Mouse (Mus musculus) heart, embryonic 16.5 days (tissue): ENCODE measurements around the gene Lmna. TPM values are rescaled to one million over a fixed set of nuclear protein-coding genes. Genes with fewer than 3 reads are reported as not detected.

Source experiments
- ATAC-seq: fragments of 200-750 bp; cut with Nextera tagmentation; replicated peaks from 2 replicates; pipeline ENCODE4 v1.8.0; 2017; ENCODE audit warnings: moderate number of reproducible peaks; ENCODE audit not compliant: insufficient read depth, low FRiP score; ENCODE audit errors: extremely low read depth
- H3K27ac ChIP-seq: fragments of 300-500 bp; sonication (generic); 2 replicates; pipeline ENCODE4 v1.5.1; 2014; ENCODE audit warnings: mild to moderate bottlenecking, low read length, control low read depth, moderate library complexity
- H3K27me3 ChIP-seq: fragments of 300-500 bp; sonication (generic); 2 replicates; pipeline ENCODE4 v1.6.1; 2014; ENCODE audit warnings: low read length, mixed read lengths; ENCODE audit not compliant: control insufficient read depth, insufficient read depth
- H3K36me3 ChIP-seq: fragments of 300-500 bp; sonication (generic); 2 replicates; pipeline ENCODE4 v1.6.1; 2014; ENCODE audit not compliant: control insufficient read depth, insufficient read depth
- H3K4me1 ChIP-seq: fragments of 300-500 bp; sonication (generic); 2 replicates; pipeline ENCODE4 v1.6.1; 2014; ENCODE audit warnings: low read length, mixed read lengths; ENCODE audit not compliant: control insufficient read depth, insufficient read depth
- H3K4me2 ChIP-seq: fragments of 300-500 bp; sonication (generic); 2 replicates; pipeline ENCODE4 v1.6.1; 2014; ENCODE audit warnings: low read depth, mild to moderate bottlenecking, control low read depth, low read length
- H3K4me3 ChIP-seq: fragments of 300-500 bp; sonication (generic); 2 replicates; pipeline ENCODE4 v1.5.1; 2014; ENCODE audit warnings: mild to moderate bottlenecking, control low read depth, low read length
- H3K9ac ChIP-seq: fragments of 300-500 bp; sonication (generic); 2 replicates; pipeline ENCODE4 v1.6.1; 2014; ENCODE audit warnings: low read length, control low read depth
- H3K9me3 ChIP-seq: fragments of 300-500 bp; sonication (generic); replicated peaks from 2 replicates; pipeline ENCODE4 v1.6.1; 2016; ENCODE audit warnings: low read length; ENCODE audit not compliant: control insufficient read depth
- WGBS: fragments of 180-500 bp; shearing (Covaris S2); extraction: QIAGEN DNeasy Blood & Tissue Kit; methylation state at CpG from one replicate; pipeline ENCODE4 v1.1.7; 2014; 5-methylcytosine and 5-hydroxymethylcytosine counted together
- polyA plus RNA-seq: library from polyadenylated mRNA; unstranded; fragments of >200 nt; fragmentation: Nextera tagmentation; extraction: Ambion mirVana; gene quantifications from 2 replicates; pipeline ENCODE4 v1.2.1, GENCODE M21; 2015

Gene Lmna
- polyA plus RNA-seq, 1 experiment from 2014 or later: 129 TPM

- Histone ChIP-seq H3K4me3 (no peak overlapping the region), H3K4me1 (no peaks in the 10 kb centered on the region; the same call in none of the 2 replicates), H3K9ac (no peak overlapping the region), H3K4me2 (no peak overlapping the region), H3K27me3 (peaks cover 13% of the 10 kb centered on the region), H3K36me3 (no peaks in the 10 kb centered on the region), H3K27ac (no peak overlapping the region), H3K9me3 (no peaks in the 10 kb centered on the region)
- 62% methylated on average over 6 of the region's 6 CpGs for WGBS
- no peak for ATAC-seq
These were observed 57.0 kb downstream of the Lmna start for GRCm38 (mm10) chr3:88452716-88453115.

GRCm38 (mm10) chr3:88452246-88452645, 57.5 kb downstream of the Lmna start:
- Histone ChIP-seq H3K27me3 (peaks cover 13% of the 10 kb centered on the region), H3K9me3 (no peaks in the 10 kb centered on the region), H3K4me3 (no peak overlapping the region), H3K27ac (no peak overlapping the region), H3K4me2 (no peak overlapping the region), H3K36me3 (no peaks in the 10 kb centered on the region), H3K4me1 (no peaks in the 10 kb centered on the region; the same call in none of the 2 replicates), H3K9ac (no peak overlapping the region)
- ATAC-seq: no peak
- WGBS: 66% methylated on average over 5 of the region's 5 CpGs

DNA sequence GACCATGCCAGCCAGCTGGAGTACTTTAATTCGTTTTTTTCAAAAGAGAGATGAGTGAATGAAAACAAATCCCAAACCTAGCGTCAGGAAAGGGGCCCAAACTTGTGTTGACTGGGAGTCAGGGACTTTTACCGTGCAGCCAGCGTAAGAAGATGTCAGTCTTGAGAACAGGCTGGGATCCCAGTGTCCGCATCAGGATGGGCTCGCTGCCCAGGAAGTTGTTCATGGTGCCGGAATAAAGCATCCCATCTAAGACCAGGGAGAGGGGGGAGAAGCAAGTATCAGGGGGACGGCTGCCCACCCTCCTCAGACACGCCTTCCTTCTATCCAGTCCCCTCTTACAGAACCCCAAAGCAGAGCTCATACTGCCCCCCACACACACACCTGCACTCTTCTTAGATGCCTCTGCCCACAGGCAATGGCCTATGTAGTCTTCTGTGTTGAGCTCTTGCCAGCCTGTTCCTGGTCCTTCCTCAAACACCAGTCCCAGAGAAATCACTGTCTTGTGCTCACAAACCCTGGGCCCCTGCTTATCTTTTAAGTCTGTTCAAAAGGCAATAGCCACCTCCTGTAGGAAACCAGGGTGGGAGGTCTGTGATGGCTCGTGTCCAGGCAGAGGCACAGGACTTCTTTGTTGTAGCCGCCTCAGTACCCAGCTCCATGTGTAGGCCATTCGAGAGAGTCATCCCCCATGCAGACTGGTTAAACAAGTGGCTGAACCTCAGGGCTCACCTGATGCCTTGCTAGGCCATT, 59.2 kb downstream of the Lmna start:
- WGBS: 71% methylated on average over 12 of the region's 12 CpGs
- Histone ChIP-seq H3K4me3 (no peak overlapping the region), H3K36me3 (no peaks in the 10 kb centered on the region), H3K9ac (no peak overlapping the region), H3K4me1 (peaks cover 2% of the 10 kb centered on the region), H3K27me3 (peaks cover 13% of the 10 kb centered on the region), H3K27ac (no peak overlapping the region), H3K9me3 (no peaks in the 10 kb centered on the region), H3K4me2 (no peak overlapping the region)
- ATAC-seq: no peak

DNA sequence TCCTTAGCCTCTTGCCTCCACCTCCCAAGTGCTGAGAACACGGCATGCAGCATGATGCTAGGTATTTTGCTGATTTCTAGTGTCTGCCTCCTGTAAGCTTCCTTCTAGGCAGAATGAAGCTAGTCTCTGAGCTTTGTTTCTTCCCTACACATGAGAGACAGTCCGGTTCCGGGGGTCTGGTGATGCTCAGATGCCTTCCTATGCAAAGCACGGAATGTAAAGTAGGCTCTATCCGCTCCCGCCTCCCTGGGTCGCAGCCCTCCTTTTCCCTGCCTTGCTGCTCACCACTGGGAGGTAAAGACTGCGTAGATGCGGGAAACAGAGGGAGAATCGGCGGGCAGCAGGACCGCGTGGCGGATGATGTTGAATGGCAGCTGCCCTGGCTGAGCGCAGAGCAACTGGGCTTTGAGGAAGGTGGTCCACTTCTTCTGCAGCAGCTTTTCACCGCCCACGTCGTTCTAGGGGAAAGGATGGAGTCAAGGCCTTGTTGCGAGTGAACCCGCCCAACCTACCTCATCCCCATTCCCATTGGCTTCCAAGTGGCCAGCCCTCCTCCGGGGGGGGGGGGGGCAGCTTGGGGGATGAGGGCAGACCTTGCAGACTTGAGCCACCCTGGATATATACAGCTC, 60.2 kb downstream of the Lmna start:
- Histone ChIP-seq H3K27ac (no peak overlapping the region), H3K4me1 (peaks cover 2% of the 10 kb centered on the region), H3K9me3 (no peaks in the 10 kb centered on the region), H3K4me3 (peak overlapping the region; percentile 30), H3K9ac (peak overlapping the region; percentile 38; the same call in 1 of the 2 replicates), H3K27me3 (peaks cover 11% of the 10 kb centered on the region), H3K4me2 (peak overlapping the region; percentile 54), H3K36me3 (no peaks in the 10 kb centered on the region)
- no peak for ATAC-seq
- 15% methylated on average over 19 of the region's 21 CpGs for WGBS

GRCm38 (mm10) chr3:88448443-88448842, 61.3 kb downstream of the Lmna start:
- no peak for ATAC-seq
- H3K27ac ChIP-seq: no peak overlapping the region

GRCm38 (mm10) chr3:88447676-88448183, 62.0 kb downstream of the Lmna start:
- peaks cover 10% of the 10 kb centered on the region for H3K27me3 ChIP-seq
- H3K4me3 ChIP-seq: no peak overlapping the region
- no peak overlapping the region for H3K9ac ChIP-seq
- 59% methylated on average over 8 of the region's 8 CpGs for WGBS
- no peaks in the 10 kb centered on the region for H3K9me3 ChIP-seq
- H3K27ac ChIP-seq: no peak overlapping the region
- H3K4me1 ChIP-seq: peaks cover 2% of the 10 kb centered on the region
- H3K36me3 ChIP-seq: no peaks in the 10 kb centered on the region
- no peak for ATAC-seq
- H3K4me2 ChIP-seq: no peak overlapping the region

More at GRCm38 (mm10) chr3:88448443-88448842, 61.3 kb downstream of the Lmna start:
- H3K36me3 ChIP-seq: no peaks in the 10 kb centered on the region
- peaks cover 10% of the 10 kb centered on the region for H3K27me3 ChIP-seq
- H3K9ac ChIP-seq: no peak overlapping the region
- WGBS: 79% methylated on average over 8 of the region's 8 CpGs
- H3K4me2 ChIP-seq: no peak overlapping the region
- no peaks in the 10 kb centered on the region for H3K9me3 ChIP-seq
- no peak overlapping the region for H3K4me3 ChIP-seq
- H3K4me1 ChIP-seq: peaks cover 2% of the 10 kb centered on the region

DNA sequence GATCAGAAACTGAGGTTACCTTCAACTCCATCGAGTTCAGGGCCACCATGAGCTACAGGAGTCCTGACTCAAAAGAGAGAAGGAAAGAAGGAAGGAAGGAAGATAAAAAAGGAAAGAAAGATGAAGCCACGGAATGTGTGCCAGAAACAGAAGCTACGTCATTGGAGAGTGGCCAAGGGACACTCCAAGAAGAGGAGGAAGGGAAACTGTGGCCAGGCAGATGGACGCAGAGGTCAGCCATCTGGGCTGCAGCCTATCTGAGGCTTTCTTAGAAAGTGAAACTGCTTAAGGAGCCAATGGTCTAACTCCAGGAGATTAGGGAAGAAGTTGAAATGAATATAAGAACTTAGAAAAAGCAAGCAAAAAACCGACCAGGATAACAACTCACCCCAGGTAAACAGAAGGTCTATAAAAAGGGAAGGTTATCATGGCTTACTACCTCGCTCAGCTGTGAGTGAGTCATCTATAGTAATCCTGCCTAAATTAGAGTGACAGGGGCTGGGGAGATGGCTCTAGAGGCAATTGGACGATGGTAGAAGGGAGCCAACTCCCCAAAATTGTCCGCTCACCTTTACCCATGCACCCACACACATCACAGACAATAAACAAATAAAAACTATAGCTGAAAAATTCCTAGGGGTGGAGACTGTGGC, 63.2 kb downstream of the Lmna start:
- H3K9ac ChIP-seq: no peak overlapping the region
- no peaks in the 10 kb centered on the region for H3K36me3 ChIP-seq
- H3K4me1 ChIP-seq: peaks cover 2% of the 10 kb centered on the region
- no peak overlapping the region for H3K4me2 ChIP-seq
- H3K9me3 ChIP-seq: no peaks in the 10 kb centered on the region
- no peak overlapping the region for H3K27ac ChIP-seq
- H3K27me3 ChIP-seq: peaks cover 7% of the 10 kb centered on the region
- WGBS: 46% methylated on average over 8 of the region's 8 CpGs
- no peak overlapping the region for H3K4me3 ChIP-seq
- ATAC-seq: no peak

- Histone ChIP-seq H3K4me2 (no peak overlapping the region), H3K4me3 (no peak overlapping the region), H3K27me3 (no peaks in the 10 kb centered on the region), H3K4me1 (peaks cover 6% of the 10 kb centered on the region), H3K36me3 (no peaks in the 10 kb centered on the region), H3K9ac (no peak overlapping the region), H3K27ac (no peak overlapping the region), H3K9me3 (no peaks in the 10 kb centered on the region)
- no peak for ATAC-seq
- WGBS: 66% methylated on average over 7 of the region's 7 CpGs
These were observed 66.9 kb downstream of the Lmna start for GRCm38 (mm10) chr3:88442888-88443287.

GRCm38 (mm10) chr3:88442488-88442887, 67.3 kb downstream of the Lmna start:
- no peak overlapping the region for H3K9ac ChIP-seq
- H3K4me2 ChIP-seq: no peak overlapping the region
- H3K4me1 ChIP-seq: peaks cover 8% of the 10 kb centered on the region
- H3K36me3 ChIP-seq: no peaks in the 10 kb centered on the region
- no peak overlapping the region for H3K27ac ChIP-seq
- H3K4me3 ChIP-seq: no peak overlapping the region
- WGBS: 67% methylated on average over 12 of the region's 12 CpGs
- H3K9me3 ChIP-seq: no peaks in the 10 kb centered on the region
- ATAC-seq: no peak
- no peaks in the 10 kb centered on the region for H3K27me3 ChIP-seq
